Mouse (Mus musculus): Measurements from ENCODE around the gene Tmem220.

- TF ChIP-seq CTCF (IDR thresholded peaks at IDR 0.05; ENCODE audit: borderline replicate concordance, extremely low read depth, insufficient read depth, insufficient read length) (no peak), POLR2A (IDR thresholded peaks at IDR 0.05; ENCODE audit: borderline replicate concordance, extremely low read depth, insufficient read depth, insufficient read length, poor library complexity, severe bottlenecking) (no peak)
Observed at GRCm38 (mm10) chr11:67078000-67078399, 53.0 kb downstream of the Tmem220 start, which contains the start of gene Myh3.
